Mouse (Mus musculus): Measurements from ENCODE around the gene Gm9922.

GRCm38 (mm10) chr14:101776296-101777128 lies 46.9 kb upstream of the Gm9922 start:
- no peak for TF ChIP-seq CTCF (IDR thresholded peaks at IDR 0.05; ENCODE audit: borderline replicate concordance, control insufficient read depth, extremely low read depth, insufficient read depth, low read length, poor library complexity)
- TF ChIP-seq POLR2A (IDR thresholded peaks at IDR 0.05; ENCODE audit: control insufficient read depth, extremely low read depth, insufficient read depth, low read length, poor library complexity) = no peak

All from thymus, adult 2 months (tissue).